ENCODE assay signal across 15 mouse cellular contexts in the genomic region with DNA sequence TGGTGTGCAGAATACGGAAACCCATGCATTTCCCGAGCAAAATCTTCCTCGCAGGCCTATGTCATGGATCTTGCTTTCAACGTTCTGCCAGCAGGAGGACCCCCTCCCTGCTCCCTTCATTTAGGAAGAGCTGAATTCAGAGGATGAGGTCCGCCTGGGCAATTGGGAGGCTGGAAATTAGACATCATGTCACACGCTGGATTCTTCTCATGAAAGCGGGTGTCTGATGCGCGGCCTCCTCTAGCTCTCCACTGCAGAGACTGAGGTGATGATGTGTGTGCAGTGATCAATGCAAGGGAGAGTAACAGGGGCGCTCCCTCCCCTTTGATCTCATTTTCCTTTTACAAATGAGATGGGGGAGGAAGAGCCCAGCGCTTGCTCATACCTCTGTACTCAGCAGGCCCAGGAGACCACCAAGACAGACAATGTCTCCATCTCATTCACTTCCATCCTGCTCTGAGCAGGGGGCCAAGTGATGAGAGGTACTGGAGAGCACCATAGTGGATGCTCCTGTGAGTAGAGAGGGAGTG.
DNase-seq lines count a peak whose midpoint lies in the region; ATAC-seq and TF ChIP-seq lines count a peak whose summit lies in the region.
"Had no signal": no experiment of that assay in that cellular context is flagged by ENCODE, and none has a peak within 500 bp of the region (broad histone marks: within the 10 kb centered on the region; RNA-seq: fewer than 3 reads in every experiment).

No protein-coding gene starts in this region.

- peak; percentile 62 for TF ChIP-seq CTCF in hindbrain, postnatal 0 days (IDR thresholded peaks at IDR 0.05; ENCODE audit: low read depth)

- no peaks in the 10 kb centered on the region for H3K36me3 ChIP-seq in hindbrain, postnatal 0 days (ENCODE audit: insufficient read depth, low read length)
- H3K36me3 ChIP-seq: limb, embryonic 12.5 days had no signal

- DNase-seq in cerebellum, postnatal 10 days: peak; percentile 18 to 22
- no peak for DNase-seq in cerebellum, adult 11-12 months
- DNase-seq in right cerebral cortex, postnatal 14 days: peak; percentile 6
- DNase-seq in right cerebral cortex, postnatal 25 days: no peak
- DNase-seq in hindbrain, postnatal 0 days (ENCODE audit: low spot score): peak; percentile 67
- DNase-seq in retina, postnatal 1 day: peak; percentile 43
- DNase-seq in ovary, postnatal 14 days (ENCODE audit: low spot score): no peak
- DNase-seq in left cerebral cortex, postnatal 10 days (ENCODE audit: extremely low spot score in 1 of 2, low spot score in 2 of 2): no peak
- DNase-seq: cerebellum, adult 18-20 months; gastrocnemius, postnatal 14 days; heart, postnatal 4 days; lung, postnatal 10 days; thymus, postnatal 25 days had no signal

- no peak overlapping the region for H3K9ac ChIP-seq in hindbrain, postnatal 0 days (replicated peaks; ENCODE audit: low read length)
- H3K9ac ChIP-seq: limb, embryonic 12.5 days had no signal

- H3K9me3 ChIP-seq in hindbrain, postnatal 0 days (ENCODE audit: low read length): no peaks in the 10 kb centered on the region
- H3K9me3 ChIP-seq: limb, embryonic 12.5 days had no signal

- no peaks in the 10 kb centered on the region for H3K27me3 ChIP-seq in hindbrain, postnatal 0 days (ENCODE audit: insufficient read depth, low read length)

- peak; percentile 88 for ATAC-seq in hindbrain, postnatal 0 days

- H3K4me2 ChIP-seq in hindbrain, postnatal 0 days (ENCODE audit: low read depth, low read length): 0 out of 2 replicates have a peak overlapping the region, but pooled peaks have one; percentile 17
- H3K4me2 ChIP-seq: limb, embryonic 12.5 days had no signal

- WGBS in hindbrain, postnatal 0 days: 18% methylated on average over 11 of the region's 11 CpGs

- intact Hi-C loops in left cerebral cortex, postnatal 10 days (cut with DNase I): no loop called here

- no peak overlapping the region for H3K4me3 ChIP-seq in hindbrain, postnatal 0 days (ENCODE audit: low read length)
- H3K4me3 ChIP-seq: limb, embryonic 12.5 days; myocyte had no signal

- H3K4me1 ChIP-seq in hindbrain, postnatal 0 days (ENCODE audit: insufficient read depth, low read length): no peaks in the 10 kb centered on the region
- H3K4me1 ChIP-seq: limb, embryonic 12.5 days had no signal

- H3K27ac ChIP-seq in hindbrain, postnatal 0 days: 0 out of 2 replicates have a peak overlapping the region, but pooled peaks have one; percentile 32
- H3K27ac ChIP-seq: limb, embryonic 12.5 days had no signal

Comparison
In these comparisons a context has a peak if more than half of its experiments do, and no peak if none do; other contexts are left out.
1. DNase-seq: peak in cerebellum, postnatal 10 days (2 of 2), right cerebral cortex, postnatal 14 days (single experiment), hindbrain, postnatal 0 days (single experiment) and retina, postnatal 1 day (single experiment); none in cerebellum, adult 11-12 months (single experiment), right cerebral cortex, postnatal 25 days (single experiment), ovary, postnatal 14 days (single experiment) and left cerebral cortex, postnatal 10 days (0 of 2).